Mouse (Mus musculus): ENCODE results near the gene Lyg2.

Gene Lyg2

GRCm38 (mm10) chr1:37877736-37878460, 38.4 kb downstream of the Lyg2 start:
- peak; percentile 93 for DNase-seq

- DNase-seq: peak; percentile 57
Measured at GRCm38 (mm10) chr1:37873157-37873556, 43.1 kb downstream of the Lyg2 start.

- peak; percentile 99 for DNase-seq
Measured at GRCm38 (mm10) chr1:37872131-37873067, 43.9 kb downstream of the Lyg2 start.

- DNase-seq: peak; percentile 91
Measured at GRCm38 (mm10) chr1:37871704-37872103, 44.6 kb downstream of the Lyg2 start, which contains the start of gene Lipt1. Gene Lipt1 (plus strand): TSS chr1:37871738.

GRCm38 (mm10) chr1:37869362-37869761, 46.9 kb downstream of the Lyg2 start:
- no peak for DNase-seq

GRCm38 (mm10) chr1:37868640-37869039, 47.7 kb downstream of the Lyg2 start:
- no peak for DNase-seq

GRCm38 (mm10) chr1:37867684-37868322, 48.5 kb downstream of the Lyg2 start:
- peak; percentile 87 for DNase-seq

- DNase-seq: no peak
Measured at GRCm38 (mm10) chr1:37867056-37867455, 49.2 kb downstream of the Lyg2 start.

- DNase-seq: no peak
Measured at GRCm38 (mm10) chr1:37866286-37866685, 50.0 kb downstream of the Lyg2 start, which contains the start of gene Tsga10. Gene Tsga10 (minus strand): TSS chr1:37866429.

- peak; percentile 80 for DNase-seq
Measured at GRCm38 (mm10) chr1:37865401-37866215, 50.7 kb downstream of the Lyg2 start.

- peak; percentile 100 for DNase-seq
Measured at GRCm38 (mm10) chr1:37864511-37865400, 51.5 kb downstream of the Lyg2 start.
